Mouse (Mus musculus) lung, embryonic 16.5 days (tissue): ENCODE data around the gene Fnbp4. TPM values are rescaled to one million over a fixed set of nuclear protein-coding genes. Genes with fewer than 3 reads are reported as not detected.

Experiments
- ATAC-seq: fragments of 200-750 bp; cut with Nextera tagmentation; 2 replicates; pipeline ENCODE4 v1.8.0; 2017; ENCODE audit warnings: low read depth, mild to moderate bottlenecking, moderate library complexity
- H3K27ac ChIP-seq: fragments of 300-500 bp; sonication (generic); 2 replicates; pipeline ENCODE4 v1.5.1; 2014; ENCODE audit warnings: mild to moderate bottlenecking, control low read depth, low read length
- H3K27me3 ChIP-seq: fragments of 300-500 bp; sonication (generic); 2 replicates; pipeline ENCODE4 v1.6.1; 2014; ENCODE audit warnings: low read depth, low read length, mixed read lengths; ENCODE audit not compliant: control insufficient read depth, insufficient read depth
- H3K36me3 ChIP-seq: fragments of 300-500 bp; sonication (generic); 2 replicates; pipeline ENCODE4 v1.6.1; 2014; ENCODE audit warnings: low read length; ENCODE audit not compliant: control insufficient read depth, insufficient read depth
- H3K4me1 ChIP-seq: fragments of 300-500 bp; sonication (generic); replicated peaks from 2 replicates; pipeline ENCODE4 v1.6.1; 2014; ENCODE audit warnings: low read length, mixed read lengths; ENCODE audit not compliant: control insufficient read depth, insufficient read depth
- H3K4me2 ChIP-seq: fragments of 300-500 bp; sonication (generic); 2 replicates; pipeline ENCODE4 v1.6.1; 2014; ENCODE audit warnings: low read depth, low read length, control low read depth
- H3K4me3 ChIP-seq: fragments of 300-500 bp; sonication (generic); 2 replicates; pipeline ENCODE4 v1.5.1; 2014; ENCODE audit warnings: mild to moderate bottlenecking, low read length, control low read depth
- H3K9ac ChIP-seq: fragments of 300-500 bp; sonication (generic); 2 replicates; pipeline ENCODE4 v1.6.1; 2014; ENCODE audit warnings: low read length, control low read depth
- H3K9me3 ChIP-seq: fragments of 300-500 bp; sonication (generic); 2 replicates; pipeline ENCODE4 v1.6.1; 2016; ENCODE audit warnings: low read length; ENCODE audit not compliant: control insufficient read depth
- WGBS: fragments of 180-500 bp; shearing (Covaris S2); extraction: QIAGEN DNeasy Blood & Tissue Kit; methylation state at CpG from one replicate; pipeline ENCODE4 v1.1.7; 2014; 5-methylcytosine and 5-hydroxymethylcytosine counted together
- polyA plus RNA-seq: library from polyadenylated mRNA; unstranded; fragments of >200 nt; fragmentation: Nextera tagmentation; extraction: Ambion mirVana; gene quantifications from 2 replicates; pipeline ENCODE4 v1.2.1, GENCODE M21; 2015

Gene Fnbp4
- polyA plus RNA-seq, 1 experiment from 2014 or later, result 88.5 TPM

DNA sequence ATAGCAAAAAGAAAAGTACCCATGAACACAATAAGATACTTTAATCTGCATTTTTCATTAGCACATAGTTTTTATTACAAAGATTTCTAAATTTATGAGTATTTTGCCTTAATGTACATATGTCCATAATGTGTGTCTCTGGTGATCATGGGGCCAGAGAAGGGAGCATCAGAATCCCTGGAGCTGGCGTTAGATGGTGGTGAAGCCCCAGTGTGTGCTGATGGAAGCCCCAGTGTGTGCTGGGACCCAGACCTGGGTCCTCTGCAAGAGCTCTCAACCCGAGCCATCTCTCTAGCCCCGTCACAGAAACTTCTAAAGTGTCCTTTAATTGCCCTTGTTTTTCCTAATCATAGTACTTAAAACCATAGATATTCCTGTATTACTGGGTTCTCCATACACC lies 5.8 kb upstream of the Fnbp4 start:
- Histone ChIP-seq H3K27ac (no peak overlapping the region), H3K9me3 (no peaks in the 10 kb centered on the region), H3K9ac (no peak overlapping the region), H3K27me3 (no peaks in the 10 kb centered on the region), H3K4me2 (no peak overlapping the region), H3K4me3 (no peak overlapping the region), H3K4me1 (no peaks in the 10 kb centered on the region), H3K36me3 (peaks cover 17% of the 10 kb centered on the region)
- ATAC-seq, result no peak
- 86% methylated on average over 3 of the region's 3 CpGs for WGBS

- H3K9ac ChIP-seq, result no peak overlapping the region
- H3K4me3 ChIP-seq, result no peak overlapping the region
- peaks cover 11% of the 10 kb centered on the region for H3K36me3 ChIP-seq
- no peak overlapping the region for H3K27ac ChIP-seq
- H3K27me3 ChIP-seq, result no peaks in the 10 kb centered on the region
- no peaks in the 10 kb centered on the region for H3K4me1 ChIP-seq
- H3K4me2 ChIP-seq, result no peak overlapping the region
- WGBS, result 82% methylated on average over 5 of the region's 5 CpGs
- ATAC-seq, result no peak
- H3K9me3 ChIP-seq, result no peaks in the 10 kb centered on the region
Observed at GRCm38 (mm10) chr2:90739921-90740320, 5.2 kb upstream of the Fnbp4 start.

GRCm38 (mm10) chr2:90744285-90745052 lies 701 bp upstream of the Fnbp4 start:
- Histone ChIP-seq H3K4me3 (peak overlapping the region; percentile 99), H3K36me3 (peaks cover 7% of the 10 kb centered on the region), H3K9me3 (no peaks in the 10 kb centered on the region), H3K4me2 (peak overlapping the region; percentile 61), H3K27ac (peak overlapping the region; percentile 90), H3K27me3 (no peaks in the 10 kb centered on the region), H3K4me1 (peaks cover 10% of the 10 kb centered on the region), H3K9ac (peak overlapping the region; percentile 58)
- WGBS, result 56% methylated on average over 12 of the region's 12 CpGs
- ATAC-seq, result no peak

- H3K27ac ChIP-seq, result peak overlapping the region; percentile 97
- peaks cover 12% of the 10 kb centered on the region for H3K4me1 ChIP-seq
- peak overlapping the region; percentile 99 for H3K4me3 ChIP-seq
- H3K9me3 ChIP-seq, result no peaks in the 10 kb centered on the region
- peaks cover 11% of the 10 kb centered on the region for H3K36me3 ChIP-seq
- under 1% methylated on average over 54 of the region's 54 CpGs for WGBS
- peak overlapping the region; percentile 99 for H3K9ac ChIP-seq
- peak overlapping the region; percentile 59 for H3K4me2 ChIP-seq
- ATAC-seq, result peak; percentile 51
- no peaks in the 10 kb centered on the region for H3K27me3 ChIP-seq
Observed at GRCm38 (mm10) chr2:90745740-90746537, 769 bp downstream of the Fnbp4 start.

- no peak for ATAC-seq
- peak overlapping the region; percentile 99 for H3K4me3 ChIP-seq
- no peaks in the 10 kb centered on the region for H3K9me3 ChIP-seq
- H3K36me3 ChIP-seq, result peaks cover 15% of the 10 kb centered on the region
- WGBS, result 4% methylated on average over 4 of the region's 4 CpGs
- peaks cover 12% of the 10 kb centered on the region for H3K4me1 ChIP-seq
- H3K27ac ChIP-seq, result peak overlapping the region; percentile 97
- H3K9ac ChIP-seq, result peak overlapping the region; percentile 99
- H3K4me2 ChIP-seq, result peak overlapping the region; percentile 59
- no peaks in the 10 kb centered on the region for H3K27me3 ChIP-seq
Observed at GRCm38 (mm10) chr2:90746538-90746865, 1.3 kb downstream of the Fnbp4 start.

DNA sequence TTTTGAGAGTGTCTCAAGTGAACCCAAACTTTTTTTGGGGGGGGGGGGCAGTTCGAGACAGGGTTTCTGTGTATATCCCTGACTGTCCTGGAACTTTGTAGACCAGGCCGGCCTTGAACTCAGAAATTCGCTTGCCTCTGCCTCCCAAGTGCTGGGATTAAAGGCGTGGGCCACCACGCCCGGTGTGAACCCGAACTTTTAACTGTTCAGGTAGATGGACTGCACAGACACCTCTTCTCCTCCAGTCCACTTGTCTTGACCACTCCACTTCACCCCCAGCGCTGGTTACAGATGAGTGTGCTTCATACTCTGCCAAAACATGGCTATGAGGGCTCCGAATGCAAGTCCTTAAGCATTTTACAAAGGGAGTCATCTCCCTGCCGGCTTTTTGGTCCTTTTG lies 2.0 kb downstream of the Fnbp4 start:
- 83% methylated on average over 10 of the region's 10 CpGs for WGBS
- no peaks in the 10 kb centered on the region for H3K27me3 ChIP-seq
- peak overlapping the region; percentile 59 for H3K4me2 ChIP-seq
- H3K9me3 ChIP-seq, result no peaks in the 10 kb centered on the region
- H3K4me3 ChIP-seq, result peak overlapping the region; percentile 99
- peaks cover 16% of the 10 kb centered on the region for H3K36me3 ChIP-seq
- H3K27ac ChIP-seq, result no peak overlapping the region
- H3K4me1 ChIP-seq, result peaks cover 12% of the 10 kb centered on the region
- ATAC-seq, result no peak
- peak overlapping the region; percentile 99 for H3K9ac ChIP-seq

DNA sequence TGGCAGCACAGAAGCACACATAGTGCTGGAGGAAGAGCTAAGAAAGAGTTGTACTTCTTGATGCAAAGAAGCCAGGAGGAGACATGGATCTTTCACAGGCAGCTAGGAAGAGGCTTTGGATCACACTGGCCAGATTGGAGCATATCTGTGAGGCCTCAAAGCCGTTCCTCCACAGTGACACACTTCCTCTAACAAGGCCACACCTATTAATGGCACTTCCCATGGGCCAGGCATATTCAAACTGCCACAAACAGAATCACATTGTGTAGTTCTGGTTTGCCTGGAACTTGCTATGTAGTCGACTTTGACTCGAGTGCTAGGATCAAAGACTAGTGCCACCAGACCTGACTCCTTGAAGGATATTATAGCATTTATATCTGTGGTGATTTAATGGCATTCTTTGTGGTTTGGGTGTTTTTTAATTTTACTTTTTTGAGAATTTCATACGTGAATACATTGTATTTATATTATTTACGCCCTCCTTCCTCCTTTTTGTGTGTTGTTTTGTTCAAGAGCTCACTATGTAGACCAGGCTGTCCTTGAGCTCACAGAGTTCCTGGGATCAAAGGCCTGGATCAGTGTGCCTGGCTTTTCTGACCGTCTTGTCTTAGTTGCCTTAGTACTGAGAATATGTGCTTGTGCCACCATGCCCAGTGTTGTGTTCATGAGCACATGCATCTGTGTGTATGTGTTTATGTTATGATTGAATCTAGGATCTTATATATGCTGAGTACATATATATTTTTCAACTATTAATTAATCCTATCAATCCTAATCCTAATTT lies 4.7 kb downstream of the Fnbp4 start:
- peaks cover 40% of the 10 kb centered on the region for H3K36me3 ChIP-seq
- peak overlapping the region; percentile 11; the same call in 1 of the 2 replicates for H3K9ac ChIP-seq
- no peaks in the 10 kb centered on the region for H3K9me3 ChIP-seq
- H3K27ac ChIP-seq, result no peak overlapping the region
- no peak overlapping the region for H3K4me2 ChIP-seq
- ATAC-seq, result no peak
- WGBS, result 75% methylated on average over 6 of the region's 6 CpGs
- H3K4me1 ChIP-seq, result peaks cover 12% of the 10 kb centered on the region
- H3K27me3 ChIP-seq, result no peaks in the 10 kb centered on the region
- no peak overlapping the region for H3K4me3 ChIP-seq

GRCm38 (mm10) chr2:90753565-90753964 lies 8.4 kb downstream of the Fnbp4 start:
- peaks cover 53% of the 10 kb centered on the region for H3K36me3 ChIP-seq
- no peak for ATAC-seq
- H3K4me1 ChIP-seq, result peaks cover 3% of the 10 kb centered on the region; the same call in 1 of the 2 replicates
- no peak overlapping the region for H3K27ac ChIP-seq
- H3K4me3 ChIP-seq, result no peak overlapping the region
- no peaks in the 10 kb centered on the region for H3K9me3 ChIP-seq
- WGBS, result 89% methylated on average over 2 of the region's 2 CpGs
- H3K27me3 ChIP-seq, result no peaks in the 10 kb centered on the region
- no peak overlapping the region for H3K4me2 ChIP-seq
- no peak overlapping the region for H3K9ac ChIP-seq

GRCm38 (mm10) chr2:90754188-90754587 lies 9.0 kb downstream of the Fnbp4 start:
- WGBS, result 94% methylated on average over 3 of the region's 3 CpGs
- Histone ChIP-seq H3K9ac (no peak overlapping the region), H3K9me3 (no peaks in the 10 kb centered on the region), H3K27ac (no peak overlapping the region), H3K4me2 (no peak overlapping the region), H3K4me3 (no peak overlapping the region), H3K4me1 (peaks cover 3% of the 10 kb centered on the region; the same call in 1 of the 2 replicates), H3K27me3 (no peaks in the 10 kb centered on the region), H3K36me3 (peaks cover 58% of the 10 kb centered on the region)
- no peak for ATAC-seq
